Mouse (Mus musculus) kidney, postnatal 4 days (tissue): ENCODE data around the gene Sh3gl2.

Source experiments
- DNase-seq, 2 experiments: peaks; one replicate each; pipeline ENCODE4 v3.0.0; 2021; ENCODE audit warnings: mixed read lengths in 2 of 2

Gene Sh3gl2

DNA sequence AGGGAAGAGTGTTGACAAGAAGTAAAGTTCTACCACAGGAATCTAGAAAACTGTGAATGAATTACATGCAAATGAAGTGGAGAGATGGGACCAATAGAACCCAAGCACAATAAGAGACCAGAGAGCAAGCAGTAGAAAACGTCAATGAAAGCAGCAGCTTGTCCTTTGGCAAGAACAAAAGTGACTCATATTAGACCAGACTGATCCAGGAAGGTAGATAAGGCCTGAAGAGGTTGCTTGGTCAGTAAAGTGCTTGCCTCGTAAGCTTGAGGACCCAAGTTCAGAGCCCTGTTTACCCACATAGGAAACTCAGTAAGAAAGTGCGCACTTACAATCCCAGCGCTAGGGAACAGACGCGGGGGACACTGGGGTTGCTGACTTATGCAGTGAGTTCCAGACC is 215.5 kb downstream of the Sh3gl2 start:
- DNase-seq = no peak

DNA sequence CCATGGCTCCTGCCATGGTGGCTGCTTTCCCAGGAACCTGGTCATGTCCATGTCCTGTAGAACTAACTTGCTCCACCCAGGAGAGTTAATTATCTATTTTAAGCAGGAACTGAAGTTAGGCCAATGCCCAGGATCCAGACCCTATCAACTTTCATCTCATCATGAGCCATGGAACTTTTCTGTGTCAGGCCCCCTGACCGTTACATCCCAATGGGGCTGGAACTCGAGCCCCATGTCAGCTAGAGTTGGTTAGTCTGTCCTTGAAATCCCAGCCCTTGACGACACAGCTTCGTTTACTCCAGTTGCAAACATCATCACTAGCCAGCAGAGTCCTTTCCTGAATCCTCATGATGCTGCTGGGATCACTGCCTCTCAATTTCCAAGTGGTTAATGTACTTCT is 221.3 kb downstream of the Sh3gl2 start:
- no peak for DNase-seq

DNA sequence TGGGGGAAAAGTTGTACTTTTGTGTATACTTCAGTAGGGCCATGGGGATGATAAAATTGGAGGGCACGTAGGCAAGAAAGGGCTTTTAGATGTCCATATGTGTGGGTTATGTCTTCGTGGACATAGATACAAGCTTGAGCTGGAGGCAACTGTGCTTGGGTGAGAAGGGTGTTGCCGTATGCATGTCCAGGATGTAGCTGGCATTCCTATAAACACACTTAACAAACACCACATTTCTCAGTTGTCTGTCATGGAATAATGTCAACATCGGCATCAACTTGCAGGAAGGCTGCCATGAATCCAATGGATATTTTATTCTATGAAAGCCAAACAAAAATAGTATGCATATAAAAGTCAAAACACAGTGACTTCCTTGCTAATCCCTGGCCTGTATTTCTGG is 227.9 kb downstream of the Sh3gl2 start:
- DNase-seq = no peak

DNA sequence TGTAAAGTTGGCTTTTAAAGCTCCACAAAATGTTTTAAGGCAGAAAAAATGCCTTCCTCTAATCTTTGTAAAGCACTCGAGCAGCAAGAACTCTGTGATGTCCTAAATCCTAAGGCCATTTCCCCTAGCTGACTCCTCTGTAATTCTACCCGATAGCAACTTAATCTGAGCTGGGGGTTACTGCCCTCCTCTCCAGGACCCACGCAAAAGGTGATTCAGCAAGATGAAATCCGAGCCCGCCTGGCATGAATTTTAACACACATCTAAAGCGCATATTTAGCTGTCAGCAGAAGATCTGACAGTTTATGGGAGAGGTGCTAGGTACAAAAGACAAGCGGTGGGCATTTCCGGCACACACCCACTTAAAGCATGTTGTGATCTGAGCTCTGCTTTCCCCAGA is 229.8 kb downstream of the Sh3gl2 start:
- peak in 1 of 2 experiments; percentile 6 for DNase-seq

DNA sequence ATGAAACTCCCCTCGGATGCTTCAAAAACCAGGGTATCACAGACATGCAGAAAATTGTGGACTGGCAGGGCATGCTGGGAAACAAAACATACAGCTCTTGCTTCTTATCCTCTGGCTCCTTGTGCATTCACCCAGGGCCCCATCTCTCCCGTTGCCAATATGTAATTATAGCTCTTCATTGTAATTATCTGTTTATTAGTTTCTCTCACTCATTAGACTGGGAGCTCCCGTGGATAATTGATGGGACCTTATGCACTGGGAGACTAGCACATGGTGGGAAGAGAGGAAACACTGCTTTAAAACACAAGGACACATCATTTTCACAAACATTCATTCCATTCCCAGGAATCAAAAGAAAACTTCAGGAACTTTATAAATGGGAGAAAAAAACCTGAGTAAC is 233.9 kb downstream of the Sh3gl2 start:
- DNase-seq = no peak

DNA sequence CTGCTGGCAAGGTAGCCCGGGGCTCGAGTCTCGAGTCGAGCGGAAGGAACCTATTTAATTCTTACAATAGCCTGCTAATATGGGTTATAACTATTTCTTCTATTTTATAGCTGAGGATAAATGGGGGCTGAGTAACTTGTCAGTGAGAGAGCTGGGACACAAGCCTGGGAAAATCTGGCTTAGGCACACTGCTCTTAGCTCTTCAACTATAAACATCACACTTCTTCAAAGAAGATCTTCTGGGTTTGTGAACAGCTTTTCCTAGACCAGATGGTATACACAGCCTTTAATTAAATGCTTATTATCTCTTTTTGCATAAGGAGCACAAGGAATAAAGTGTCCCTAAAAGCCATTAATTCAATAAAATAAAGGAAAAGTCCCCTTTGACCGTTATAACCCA is 278.7 kb downstream of the Sh3gl2 start:
- no peak for DNase-seq

DNA sequence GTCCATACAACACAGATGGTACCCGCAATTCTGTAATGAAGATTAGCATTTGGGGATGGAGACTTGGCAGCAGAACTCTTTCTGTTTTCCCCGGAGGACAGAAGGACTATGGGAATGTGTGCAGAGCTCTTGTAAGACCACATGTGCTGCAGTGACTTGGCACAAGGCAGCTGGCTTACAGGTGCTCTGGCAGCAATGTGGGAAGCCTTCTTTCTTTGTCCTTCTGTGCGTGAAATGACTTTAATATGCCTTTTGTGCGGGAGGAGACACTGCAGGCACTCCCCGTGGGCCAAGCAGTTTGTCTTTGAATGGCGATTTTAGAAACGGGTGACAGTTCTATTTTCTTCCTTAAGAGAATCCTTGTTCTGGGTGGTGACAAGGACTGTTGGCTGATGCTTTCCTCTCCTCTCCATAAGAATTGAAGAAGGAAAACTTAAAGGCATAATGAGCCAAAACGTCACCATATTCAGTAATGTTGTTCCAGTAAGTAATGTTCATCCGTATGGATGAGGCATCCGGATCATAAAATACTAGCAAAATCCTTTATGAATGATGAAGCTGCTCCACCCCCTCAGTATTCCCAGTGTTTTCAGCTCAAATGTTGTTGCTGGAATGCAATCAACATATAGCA is 281.5 kb downstream of the Sh3gl2 start:
- DNase-seq = no peak

DNA sequence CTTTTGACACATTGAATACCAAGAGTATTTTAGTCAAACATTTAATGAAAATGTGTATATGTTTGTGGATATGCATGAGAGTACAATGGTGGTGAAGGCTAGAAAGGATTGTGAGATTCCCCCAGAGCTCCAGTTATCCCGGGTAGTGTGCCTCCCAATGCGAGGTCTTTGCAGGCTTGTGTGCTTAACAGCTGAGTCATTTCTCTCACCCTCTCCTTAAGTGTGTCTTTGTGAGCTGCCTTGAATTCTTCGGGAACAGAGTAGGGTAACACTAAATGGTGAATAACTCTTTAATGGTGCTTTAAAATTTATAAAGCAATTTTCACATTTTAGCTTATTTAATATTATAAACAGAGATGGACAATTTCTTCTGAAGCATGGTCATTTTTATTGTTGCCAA is 300.8 kb downstream of the Sh3gl2 start:
- no peak for DNase-seq

DNA sequence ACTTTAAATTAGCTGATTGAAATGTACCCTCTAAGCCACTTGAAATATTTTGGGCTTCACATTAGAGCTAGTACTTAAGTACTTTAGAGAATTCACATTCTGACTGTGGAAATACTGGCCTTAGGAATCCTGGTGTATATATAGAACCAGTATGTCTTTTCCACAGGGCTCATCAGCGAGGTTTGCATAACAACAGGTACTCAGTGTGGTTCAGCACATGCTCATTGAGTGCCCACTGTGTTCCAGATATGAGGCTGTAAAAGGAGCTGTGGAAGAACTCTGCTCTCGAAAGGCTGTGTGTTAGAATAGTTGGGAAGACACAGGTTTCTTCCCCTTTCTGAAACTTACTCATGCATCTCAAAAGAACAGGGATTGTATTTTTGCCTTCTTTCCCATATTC is 302.1 kb downstream of the Sh3gl2 start:
- DNase-seq = no peak

DNA sequence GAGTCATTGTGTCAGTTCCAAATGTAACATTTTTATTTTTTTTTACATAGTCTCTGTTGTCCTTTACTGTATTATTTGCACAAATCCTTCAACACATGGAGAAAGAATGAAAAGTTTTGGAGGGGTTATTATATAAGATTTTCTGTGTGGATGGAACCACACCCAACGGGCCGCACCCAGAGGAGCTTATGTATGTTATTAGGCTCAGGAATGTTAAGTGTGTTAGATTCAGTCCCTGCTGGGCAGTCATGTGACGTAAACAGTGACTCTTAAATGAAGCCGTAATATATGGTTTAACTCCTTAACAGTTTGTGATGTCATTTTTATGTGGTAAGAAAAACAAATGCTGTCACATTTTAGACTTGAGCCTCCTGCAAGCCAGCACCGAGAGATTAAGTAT is 302.6 kb downstream of the Sh3gl2 start:
- DNase-seq = no peak

DNA sequence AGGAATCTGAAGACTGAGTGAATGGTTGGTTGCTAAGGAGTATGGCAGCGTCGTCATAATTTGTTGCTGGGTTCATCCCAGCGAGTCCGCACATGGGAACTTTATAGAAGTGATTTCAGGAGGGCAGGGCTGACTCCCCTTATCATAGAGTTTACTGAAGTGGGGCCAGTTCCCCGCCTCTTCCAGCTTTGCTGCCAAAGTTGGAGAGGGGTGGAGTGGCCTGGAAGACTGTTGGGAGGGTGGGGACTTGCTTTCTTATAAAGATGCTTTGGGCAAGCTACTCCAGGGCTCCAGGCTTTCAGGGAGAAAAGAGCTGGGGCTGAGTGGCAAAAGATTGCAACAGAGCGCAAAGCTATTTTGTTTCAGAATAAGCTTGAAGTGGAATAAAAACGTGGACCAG is 308.4 kb downstream of the Sh3gl2 start:
- DNase-seq = peak; percentile 38 to 47

DNA sequence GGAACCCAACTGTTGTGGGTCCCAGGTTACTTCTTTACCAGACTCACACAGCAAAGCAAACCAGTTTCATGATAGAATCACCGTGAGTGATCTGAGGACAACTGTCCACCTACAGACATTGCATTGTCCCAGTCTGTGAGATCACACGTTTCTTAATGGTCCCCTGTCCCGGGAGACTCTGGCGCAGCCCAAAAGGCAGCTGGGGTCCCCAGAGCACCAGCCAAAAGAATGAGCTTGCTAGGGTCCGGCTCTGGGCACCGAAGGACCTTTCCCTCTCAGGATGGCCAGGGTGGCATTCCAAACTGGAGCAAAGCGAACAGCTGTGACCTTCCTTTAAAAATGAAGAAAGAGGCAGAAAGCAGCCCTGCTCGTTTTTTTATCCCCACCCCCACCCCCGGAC is 308.9 kb downstream of the Sh3gl2 start, which contains the start of gene Adamtsl1:
Gene Adamtsl1, plus strand, starts transcription at position 381 of the 400 bp plus-strand sequence.
- no peak for DNase-seq

DNA sequence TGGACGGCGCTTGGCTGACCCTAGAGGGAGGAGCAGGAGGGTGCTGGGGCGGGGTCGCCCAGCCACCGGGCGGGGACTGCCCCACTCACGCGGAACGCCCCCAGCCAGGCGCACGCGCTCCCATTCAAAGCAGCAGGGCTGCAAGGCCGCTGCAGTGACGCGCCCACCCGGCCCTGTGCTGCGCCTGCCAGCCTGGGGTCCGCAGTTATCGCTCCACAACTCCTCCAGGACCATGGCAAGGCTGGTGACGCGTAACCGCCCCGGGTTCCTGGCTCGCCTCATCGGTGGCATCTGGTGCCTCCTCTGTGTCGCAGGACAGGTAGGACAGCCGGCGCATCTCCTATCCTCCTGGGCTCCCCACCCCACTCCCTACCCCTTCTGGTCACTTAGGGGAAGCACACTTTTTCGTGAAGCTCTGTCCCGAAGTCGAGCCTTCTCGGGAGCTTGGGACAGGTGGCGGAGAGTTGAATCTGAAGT is 309.3 kb downstream of the Sh3gl2 start:
- peak; percentile 69 to 79 for DNase-seq

DNA sequence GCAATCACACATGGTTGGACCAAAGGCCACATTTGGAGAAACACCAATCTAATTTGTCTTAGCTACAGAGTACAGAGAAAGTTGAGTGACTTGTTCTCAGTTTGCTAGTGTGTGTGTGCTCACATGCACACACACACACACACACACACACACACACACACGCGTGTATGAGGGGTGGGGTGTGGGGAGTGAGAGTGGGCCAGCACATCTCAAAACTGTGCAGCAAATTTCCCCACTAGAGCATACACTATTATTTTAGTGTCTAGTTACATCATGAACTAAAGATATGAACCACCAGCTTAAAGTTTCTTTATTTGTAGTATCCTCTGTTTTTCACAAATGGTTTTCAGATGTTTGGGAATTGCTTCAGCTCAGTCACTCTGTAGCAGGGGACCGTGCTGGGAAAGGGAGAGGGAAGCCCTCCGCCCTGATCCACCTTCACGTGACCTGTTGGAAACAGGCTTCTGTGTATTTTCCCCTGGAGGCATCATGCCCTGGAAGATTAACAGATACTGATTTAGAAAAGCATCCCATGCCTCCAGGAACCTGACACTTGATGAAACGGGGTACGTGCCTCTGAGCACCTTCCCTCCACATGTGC is 322.1 kb downstream of the Sh3gl2 start:
- DNase-seq = no peak

DNA sequence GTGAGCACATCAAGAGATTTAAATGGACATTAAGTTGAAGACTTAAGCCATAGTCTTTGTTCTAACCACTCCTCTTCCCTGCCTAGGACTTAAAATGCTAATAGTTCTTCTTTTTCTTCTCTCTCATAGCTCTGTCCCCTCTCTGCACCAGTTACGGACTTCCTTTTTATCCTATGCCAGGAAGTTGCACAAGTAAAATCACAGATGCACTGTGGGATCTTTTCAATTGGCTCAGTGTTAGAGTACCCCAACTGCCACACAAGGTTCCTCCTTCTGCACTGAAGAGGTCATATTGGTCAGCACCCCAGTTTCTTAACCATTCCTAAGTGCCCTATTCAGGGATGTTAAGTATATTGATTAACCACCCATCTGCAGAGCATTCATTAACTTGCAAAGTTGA is 324.9 kb downstream of the Sh3gl2 start:
- no peak for DNase-seq

DNA sequence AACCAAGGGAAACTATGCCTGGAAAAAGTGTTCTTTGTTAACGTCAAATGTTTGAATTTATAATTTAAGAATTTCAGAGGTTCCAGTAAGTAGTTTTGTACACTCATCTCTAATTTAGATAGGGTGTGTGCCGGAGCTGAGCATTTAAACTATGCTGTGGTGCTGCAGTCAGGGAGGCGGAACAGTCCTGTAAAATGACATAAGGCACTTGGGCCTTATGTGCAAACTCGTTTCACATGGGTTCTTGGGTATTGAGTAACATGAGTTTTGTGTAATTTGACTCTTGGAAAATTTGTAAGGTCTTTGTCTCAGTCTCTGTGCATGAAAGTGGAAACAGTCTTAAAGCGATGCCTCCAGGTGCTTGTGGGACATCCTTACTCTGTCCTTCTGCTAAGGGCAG is 334.8 kb downstream of the Sh3gl2 start:
- DNase-seq = no peak

DNA sequence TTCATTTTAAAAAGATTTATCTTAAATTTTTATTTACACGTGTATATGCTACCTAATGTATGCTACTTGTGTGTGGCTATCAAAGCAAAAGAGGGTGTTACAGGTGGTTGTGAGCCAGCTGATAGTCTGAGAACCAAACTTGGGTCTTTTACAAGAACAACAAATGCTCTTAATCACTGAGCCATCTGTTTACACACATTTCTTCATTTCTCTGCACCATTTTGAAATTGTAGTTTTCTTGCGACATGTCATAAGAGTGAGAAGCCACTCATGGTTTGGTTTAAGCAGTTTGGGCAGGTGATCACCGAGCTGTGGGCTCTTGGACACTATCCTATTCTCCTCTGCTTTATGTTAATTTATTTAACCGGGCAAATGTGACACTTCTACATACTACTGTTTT is 338.3 kb downstream of the Sh3gl2 start:
- DNase-seq = no peak

DNA sequence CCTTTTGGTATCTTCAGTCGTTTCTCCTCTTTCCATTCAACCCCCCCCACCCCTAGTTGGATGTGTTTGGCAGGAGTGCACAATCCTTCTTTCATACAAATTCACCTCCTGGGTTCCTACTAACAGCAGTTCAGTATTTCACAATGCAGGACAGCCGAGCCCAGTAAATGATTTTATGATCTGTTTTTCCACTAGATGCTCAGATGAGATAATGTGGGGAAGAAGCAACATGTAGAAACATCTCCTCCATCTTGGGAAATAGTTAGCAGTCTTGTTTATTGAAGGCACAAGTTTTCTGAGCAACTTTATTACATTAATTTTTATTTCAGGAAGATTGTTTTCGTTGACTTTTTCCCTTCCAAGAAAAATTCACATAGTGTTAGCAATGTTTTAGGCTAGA is 349.8 kb downstream of the Sh3gl2 start:
- DNase-seq = no peak

DNA sequence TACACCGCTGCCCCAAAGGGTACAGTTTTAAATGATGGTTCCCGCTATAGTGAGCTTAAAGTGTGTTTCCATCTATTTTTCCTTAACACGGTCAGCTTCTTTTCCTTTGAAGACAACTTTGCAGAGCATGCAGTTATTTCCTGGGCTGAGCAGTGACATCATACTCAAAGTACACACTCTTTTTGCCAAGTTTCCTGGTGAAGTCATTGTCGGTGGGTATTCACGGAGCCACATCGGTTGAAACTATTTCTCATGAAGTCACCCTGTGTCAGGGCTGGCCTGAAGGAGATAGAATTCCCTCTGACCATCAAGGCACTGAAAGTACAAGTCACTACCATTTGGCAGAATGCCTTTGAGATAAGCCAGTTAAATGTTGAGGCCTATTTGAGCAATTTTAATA is 354.8 kb downstream of the Sh3gl2 start:
- DNase-seq = no peak

DNA sequence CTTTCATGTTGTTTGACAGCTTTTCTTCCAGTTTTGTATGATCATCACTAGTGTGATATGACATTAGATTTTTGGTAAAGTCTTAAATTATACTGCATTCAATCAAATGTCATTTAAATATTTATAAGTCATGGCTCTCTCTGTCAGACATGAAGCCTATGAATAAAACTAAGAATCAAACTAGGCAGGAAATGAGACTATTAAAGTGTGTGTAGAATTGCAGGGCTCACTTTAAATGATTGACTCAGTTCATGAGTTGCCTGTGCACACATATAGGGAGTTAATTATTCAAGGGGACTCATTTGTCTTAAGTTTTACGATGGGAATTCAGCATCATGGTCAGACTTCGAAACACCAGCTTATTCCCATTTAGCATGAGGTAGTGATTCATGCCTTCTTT is 380.5 kb downstream of the Sh3gl2 start:
- no peak for DNase-seq

DNA sequence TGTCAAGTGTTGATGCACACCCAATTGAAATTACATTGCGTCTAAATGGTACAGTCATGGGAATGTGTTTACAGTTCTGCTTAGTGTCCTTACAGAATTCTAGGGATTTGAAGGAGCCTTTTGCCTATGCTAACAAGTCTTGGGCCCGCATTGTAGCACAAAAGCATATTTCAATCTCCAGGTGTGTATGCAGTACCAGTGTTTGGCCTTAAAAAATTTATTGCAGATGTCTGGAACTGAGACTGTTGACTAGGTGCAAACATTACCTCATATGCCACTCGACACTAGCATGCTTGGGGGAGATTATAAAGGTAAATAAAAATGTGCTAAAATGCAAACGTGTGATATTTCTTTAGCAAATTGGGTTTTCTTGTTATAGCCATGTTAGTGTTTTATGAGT is 384.0 kb downstream of the Sh3gl2 start:
- DNase-seq = no peak

DNA sequence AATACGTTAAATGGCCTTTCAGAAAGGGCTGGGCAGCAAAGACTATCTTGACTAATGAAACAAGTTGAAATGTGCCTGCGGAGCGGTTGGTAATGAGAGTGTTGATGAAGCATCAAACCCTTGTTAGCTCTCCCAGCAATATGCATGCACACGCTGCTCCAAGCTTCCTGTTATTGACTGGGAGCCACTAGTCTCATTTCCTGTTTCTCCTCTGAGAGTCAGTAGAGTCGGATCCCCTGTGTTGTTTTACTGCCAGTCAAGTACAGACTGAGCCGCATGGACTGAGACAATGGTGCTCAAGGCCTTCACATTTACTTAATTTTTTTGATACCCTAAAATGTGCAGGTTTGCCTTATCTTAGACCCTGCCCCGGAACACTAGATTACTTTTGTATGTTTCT is 386.1 kb downstream of the Sh3gl2 start:
- no peak for DNase-seq

DNA sequence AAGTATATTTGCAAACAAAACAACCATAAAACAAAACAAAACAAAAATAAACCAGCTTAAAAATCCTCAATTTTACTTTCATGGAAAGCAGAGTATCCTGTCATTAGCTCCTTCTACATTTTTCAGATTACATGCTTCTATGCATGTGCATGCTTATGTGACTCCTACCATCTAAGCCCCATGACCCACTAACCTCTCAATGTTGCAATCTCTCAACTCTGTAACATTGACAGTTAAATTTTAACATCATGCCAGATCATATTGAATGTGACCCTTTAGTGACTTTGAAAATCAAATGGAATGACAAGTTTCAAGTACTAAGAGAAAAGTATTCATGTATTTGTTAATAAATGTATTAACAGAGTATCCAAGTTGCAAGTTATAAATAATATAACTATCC is 389.2 kb downstream of the Sh3gl2 start:
- DNase-seq = no peak

DNA sequence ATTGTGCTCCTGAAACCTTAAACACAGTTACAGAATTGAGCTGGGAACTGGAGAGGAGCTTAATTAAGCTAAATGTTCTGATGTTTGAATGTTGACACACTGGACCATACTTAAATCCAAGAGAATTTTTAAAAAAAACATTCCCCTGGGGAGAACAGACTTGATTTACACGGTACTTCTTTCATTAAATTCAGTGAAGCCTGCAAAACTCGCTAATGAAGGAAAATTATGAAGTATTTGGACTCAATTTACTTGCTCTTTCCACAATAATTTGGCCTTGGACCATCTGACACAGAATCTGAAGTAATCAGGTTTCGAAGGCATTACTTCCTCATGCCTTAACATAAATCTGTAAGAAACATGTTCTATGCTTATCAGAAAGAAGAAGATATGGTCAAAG is 408.4 kb downstream of the Sh3gl2 start:
- DNase-seq = no peak

DNA sequence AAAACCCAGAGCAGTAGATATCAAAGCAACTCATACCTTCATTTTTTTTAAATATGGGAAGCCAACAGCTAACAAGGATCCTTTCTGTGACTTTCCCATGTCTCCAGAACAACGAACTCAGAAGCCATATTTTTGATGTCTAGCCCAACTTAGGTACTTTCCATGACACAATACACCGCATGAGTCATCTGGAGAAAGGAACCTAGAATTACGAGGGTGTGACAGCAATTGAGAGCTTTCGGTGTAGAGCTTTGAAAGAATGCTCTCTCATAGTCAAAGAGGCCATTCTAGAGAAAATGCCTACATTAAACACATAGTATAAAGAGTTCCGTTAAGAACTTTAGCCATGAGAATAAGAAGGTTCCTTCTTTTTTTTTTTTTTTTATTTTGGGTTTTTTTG is 413.8 kb downstream of the Sh3gl2 start:
- DNase-seq = no peak
